Mouse (Mus musculus) gastrocnemius, adult 18-20 months (tissue): ENCODE data around the gene Ift81. TPM values are rescaled to one million over a fixed set of nuclear protein-coding genes. Genes with fewer than 3 reads are reported as not detected.
A peak's percentile ranks its signal among the peaks of the same experiment; 100 is the strongest.
"Not testable (repeated sequence)": the region's sequence is repeated elsewhere in the genome, so short reads cannot be mapped to it uniquely, and the experiment has no call there.

Experiments used
- DNase-seq: peaks from one replicate; pipeline ENCODE4 v3.0.0; 2021; ENCODE audit warnings: low spot score
- long read RNA-seq, 2 experiments: library from polyadenylated mRNA; stranded (forward); transcript quantifications; one replicate each; pipeline ENCODE4 v2.0.0; 2021
- total RNA-seq, 2 experiments: library from RNA; stranded (reverse); gene quantifications; 2 replicates each; pipeline ENCODE4 v1.2.3; 2021

Gene Ift81
- total RNA-seq, result 1 to 10 TPM; 3.4 to 4.7 TPM
- long read RNA-seq, experiment 1, partial matches to known transcripts, result 0 of 1 reads
- long read RNA-seq, experiment 1, other reads (novel, unspliced or antisense), result 1 of 1 reads
- long read RNA-seq, experiment 2, partial matches to known transcripts, result 0 of 2 reads
- long read RNA-seq, experiment 2, other reads (novel, unspliced or antisense), result 0 of 2 reads

- DNase-seq, result peak; percentile 92
Measured at GRCm38 (mm10) chr5:122613908-122614732, at the start of gene Ift81. Ift81 (minus strand) TSS chr5:122614518.

DNA sequence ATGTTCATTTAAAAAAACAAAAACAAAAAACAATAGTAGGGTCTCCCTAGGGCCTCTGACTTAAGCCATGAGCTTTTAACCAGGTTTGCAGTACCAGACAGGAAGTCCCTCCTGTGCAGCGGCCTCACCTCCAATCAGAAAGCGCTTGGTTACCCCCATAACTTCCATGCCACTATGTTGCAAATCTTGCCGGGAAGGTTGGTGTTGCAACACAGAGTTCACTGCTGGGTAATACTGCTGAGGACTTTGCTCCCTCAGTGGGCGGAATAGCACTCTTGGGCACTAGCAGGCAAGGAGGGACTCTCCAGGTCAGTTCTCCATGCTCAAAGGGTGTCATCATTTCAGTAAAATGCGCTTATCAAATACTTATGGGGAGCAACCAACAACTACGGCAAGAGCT is 48.2 kb upstream of the Ift81 start:
- no peak for DNase-seq

GRCm38 (mm10) chr5:122656808-122657207 is 42.5 kb upstream of the Ift81 start:
- no peak for DNase-seq

DNA sequence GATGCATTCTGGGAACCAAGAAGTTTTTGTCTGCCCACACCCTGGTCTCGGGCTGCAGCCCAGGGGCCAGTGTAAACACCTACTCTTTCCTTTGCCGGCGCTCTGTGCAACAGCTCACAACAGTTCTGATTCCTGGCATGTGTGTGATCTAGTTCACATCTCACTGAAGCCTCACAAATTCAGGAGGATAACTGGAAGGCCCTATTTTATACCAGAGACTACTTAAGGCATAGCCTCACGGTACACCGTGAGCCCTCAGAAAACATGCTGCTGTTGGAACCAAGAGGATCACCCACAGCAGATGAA is 39.9 kb upstream of the Ift81 start:
- no peak for DNase-seq

GRCm38 (mm10) chr5:122653446-122654267 is 39.3 kb upstream of the Ift81 start:
- no peak for DNase-seq

DNA sequence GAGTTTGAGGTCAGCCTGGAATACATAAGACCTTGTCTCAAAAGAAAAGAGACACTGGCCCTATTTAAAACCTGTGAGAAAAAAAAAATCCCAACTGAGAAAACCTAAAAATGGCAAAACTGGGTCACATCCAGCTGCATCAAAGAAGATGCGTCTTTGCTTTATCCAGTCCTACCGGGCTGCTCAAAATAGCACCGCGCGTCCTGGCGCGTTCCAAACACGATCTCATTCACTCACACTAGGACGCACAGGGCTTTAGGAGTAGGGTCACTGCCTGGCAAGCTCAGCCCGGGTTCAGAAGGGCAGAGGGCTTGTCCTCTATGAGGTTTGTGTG is 38.8 kb upstream of the Ift81 start:
- DNase-seq, result no peak

DNA sequence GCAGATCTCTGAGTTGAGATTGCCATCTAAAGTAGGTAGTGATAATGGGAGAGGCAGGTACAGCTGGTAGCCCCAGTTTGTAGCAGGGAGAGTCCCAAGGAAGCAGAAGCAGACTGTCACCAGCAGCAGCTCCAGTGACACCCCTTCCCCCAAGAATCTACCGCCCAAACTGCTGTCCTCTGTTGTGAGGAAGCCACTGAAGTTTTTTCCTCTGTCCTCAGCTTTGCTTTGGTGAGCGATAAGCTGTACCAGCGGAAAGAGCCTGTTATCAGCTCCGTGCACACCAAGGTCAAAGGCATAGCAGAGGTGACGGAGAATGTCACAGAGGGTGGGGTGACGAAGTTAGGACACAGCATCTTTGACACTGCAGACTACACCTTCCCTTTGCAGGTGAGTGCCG is 38.2 kb upstream of the Ift81 start:
- no peak for DNase-seq

- no peak for DNase-seq
Measured at GRCm38 (mm10) chr5:122650100-122650499, 35.8 kb upstream of the Ift81 start.

GRCm38 (mm10) chr5:122649264-122649663 is 34.9 kb upstream of the Ift81 start:
- no peak for DNase-seq

DNA sequence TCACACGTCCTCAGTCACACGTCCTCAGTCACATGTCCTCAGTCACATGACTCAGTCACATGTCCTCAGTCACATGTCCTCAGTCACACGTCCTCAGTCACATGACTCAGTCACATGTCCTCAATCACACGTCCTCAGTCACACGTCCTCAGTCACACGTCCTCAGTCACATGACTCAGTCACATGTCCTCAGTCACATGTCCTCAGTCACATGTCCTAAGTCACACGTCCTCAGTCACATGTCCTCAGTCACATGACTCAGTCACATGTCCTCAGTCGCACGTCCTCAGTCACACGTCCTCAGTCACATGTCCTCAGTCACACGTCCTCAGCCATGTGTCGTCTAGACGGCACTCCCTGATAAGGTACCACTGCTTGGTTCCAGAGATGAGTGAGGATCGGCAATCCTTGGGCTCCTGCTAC is 33.6 kb upstream of the Ift81 start:
- DNase-seq, result not testable (repeated sequence)

DNA sequence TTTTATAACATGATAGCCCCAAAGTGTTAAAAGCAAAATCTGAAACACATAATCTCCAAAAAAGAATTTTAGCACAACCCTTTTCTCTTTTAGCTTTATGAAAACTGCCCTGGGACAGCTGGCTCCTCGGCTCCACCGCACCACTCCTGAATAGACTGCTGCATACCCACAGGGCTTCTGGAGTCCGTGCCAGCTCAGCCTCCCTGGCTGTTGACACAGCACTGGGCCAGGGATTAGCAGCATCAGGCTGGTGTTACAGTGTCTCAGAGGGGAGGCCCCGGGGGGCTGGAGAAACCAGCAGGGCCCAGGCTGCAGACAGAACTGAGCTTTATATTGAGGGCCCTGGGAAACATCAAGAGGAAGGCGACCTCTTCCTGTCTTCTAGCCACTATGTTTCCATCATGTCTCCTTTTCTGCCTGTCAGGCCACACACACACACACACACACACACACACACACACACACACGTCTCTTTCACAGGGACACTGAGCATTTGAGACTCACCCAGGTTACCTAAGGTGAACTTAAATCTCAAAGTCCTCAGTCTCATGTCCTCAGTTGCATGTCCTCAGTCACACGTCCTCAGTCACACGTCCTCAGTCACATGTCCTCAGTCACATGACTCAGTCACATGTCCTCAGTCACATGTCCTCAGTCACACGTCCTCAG is 33.1 kb upstream of the Ift81 start:
- no peak for DNase-seq

GRCm38 (mm10) chr5:122646050-122646449 is 31.7 kb upstream of the Ift81 start:
- no peak for DNase-seq

GRCm38 (mm10) chr5:122645290-122645689 is 31.0 kb upstream of the Ift81 start:
- DNase-seq, result no peak

DNA sequence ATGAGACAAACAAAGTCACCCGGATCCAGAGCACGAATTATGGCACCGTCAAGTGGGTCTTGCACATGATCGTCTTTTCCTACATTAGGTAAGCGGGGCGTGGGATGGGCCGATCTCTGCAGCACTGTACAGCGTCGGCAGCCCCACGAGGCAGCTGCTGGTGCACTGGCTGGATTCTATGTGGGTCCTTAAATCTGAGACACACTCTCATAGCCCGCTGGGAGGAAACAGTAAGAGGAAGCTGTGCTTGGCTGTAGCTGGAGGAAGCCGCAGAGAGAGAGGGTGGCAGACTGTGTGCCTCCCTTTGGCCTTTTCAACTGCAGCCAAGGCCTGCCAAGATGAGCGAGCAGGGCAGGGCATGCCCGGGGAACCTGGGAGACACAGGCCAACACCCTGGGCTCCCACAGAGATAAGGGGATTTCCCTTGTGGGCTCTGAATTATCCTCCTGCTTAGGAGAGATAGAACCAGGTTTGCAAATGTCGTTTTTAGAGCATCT is 29.8 kb upstream of the Ift81 start:
- no peak for DNase-seq

GRCm38 (mm10) chr5:122643701-122644100 is 29.4 kb upstream of the Ift81 start, which contains the start of gene P2rx7:
P2rx7 (plus strand) TSS chr5:122643911.
- peak; percentile 49 for DNase-seq

- DNase-seq, result no peak
Measured at GRCm38 (mm10) chr5:122639986-122640385, 25.7 kb upstream of the Ift81 start.

GRCm38 (mm10) chr5:122639517-122639916 is 25.2 kb upstream of the Ift81 start:
- DNase-seq, result no peak

GRCm38 (mm10) chr5:122638296-122638695 is 24.0 kb upstream of the Ift81 start:
- DNase-seq, result no peak

GRCm38 (mm10) chr5:122636958-122637357 is 22.6 kb upstream of the Ift81 start:
- no peak for DNase-seq

DNA sequence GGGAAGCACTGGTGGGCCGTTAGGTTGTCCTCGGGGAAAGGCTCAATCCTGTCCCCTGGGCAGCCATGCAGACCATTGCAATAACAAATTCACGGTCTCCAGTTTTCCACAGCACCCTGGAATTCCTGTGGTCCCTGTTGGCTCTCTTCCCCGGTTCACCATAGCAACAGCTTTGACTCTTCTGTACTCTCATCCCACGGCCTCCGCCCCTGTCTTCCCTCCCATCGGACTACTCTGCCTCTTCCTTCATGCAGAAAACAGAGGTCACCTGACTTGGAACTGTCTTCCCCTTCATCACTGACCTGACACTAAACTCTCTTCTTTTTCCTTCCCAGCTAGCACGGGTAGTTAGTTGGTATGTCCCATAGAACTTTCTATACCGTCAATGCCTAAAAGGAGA is 22.0 kb upstream of the Ift81 start:
- DNase-seq, result no peak

GRCm38 (mm10) chr5:122635228-122635627 is 20.9 kb upstream of the Ift81 start:
- no peak for DNase-seq

- peak; percentile 89 for DNase-seq
Measured at GRCm38 (mm10) chr5:122627243-122627642, 12.9 kb upstream of the Ift81 start.
